Mouse (Mus musculus): Measurements from ENCODE around the gene Zc3h6. TPM values are rescaled to one million over a fixed set of nuclear protein-coding genes. Genes with fewer than 3 reads are reported as not detected.

The Zc3h6 gene
- polyA plus RNA-seq, 1 experiment, result 3.0 TPM

- TF ChIP-seq GATA1 (IDR thresholded peaks at IDR 0.05; ENCODE audit: low read length), result no peak
Measured at GRCm38 (mm10) chr2:129057920-129058361, 90.7 kb downstream of the Zc3h6 start.

DNA sequence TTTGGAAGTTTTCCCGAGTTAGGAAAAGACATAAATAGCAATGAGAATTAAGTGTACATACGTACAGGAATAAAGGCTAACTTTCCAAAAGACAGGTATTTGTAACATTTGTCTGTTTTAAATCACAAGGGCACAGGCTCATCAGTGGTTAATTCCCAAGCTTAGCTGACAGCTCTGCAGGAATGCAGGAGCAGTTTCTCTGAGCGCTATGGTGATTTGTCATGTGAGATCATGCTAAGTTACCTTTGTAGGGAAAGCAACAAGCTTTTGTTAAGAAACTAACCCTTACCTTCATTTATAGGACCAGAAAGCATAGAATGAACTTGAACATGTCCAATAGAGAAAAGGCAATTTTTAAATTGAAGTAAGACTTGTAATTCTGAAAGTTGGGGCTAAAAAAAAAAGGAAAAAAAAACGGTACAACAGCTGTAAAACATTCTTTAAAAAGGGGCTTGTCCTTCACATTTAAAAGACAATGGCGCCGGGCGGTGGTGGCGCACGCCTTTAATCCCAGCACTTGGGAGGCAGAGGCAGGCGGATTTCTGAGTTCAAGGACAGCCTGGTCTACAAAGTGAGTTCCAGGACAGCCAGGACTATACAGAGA lies 94.4 kb downstream of the Zc3h6 start:
- TF ChIP-seq GATA1 (IDR thresholded peaks at IDR 0.05; ENCODE audit: low read length), result no peak

DNA sequence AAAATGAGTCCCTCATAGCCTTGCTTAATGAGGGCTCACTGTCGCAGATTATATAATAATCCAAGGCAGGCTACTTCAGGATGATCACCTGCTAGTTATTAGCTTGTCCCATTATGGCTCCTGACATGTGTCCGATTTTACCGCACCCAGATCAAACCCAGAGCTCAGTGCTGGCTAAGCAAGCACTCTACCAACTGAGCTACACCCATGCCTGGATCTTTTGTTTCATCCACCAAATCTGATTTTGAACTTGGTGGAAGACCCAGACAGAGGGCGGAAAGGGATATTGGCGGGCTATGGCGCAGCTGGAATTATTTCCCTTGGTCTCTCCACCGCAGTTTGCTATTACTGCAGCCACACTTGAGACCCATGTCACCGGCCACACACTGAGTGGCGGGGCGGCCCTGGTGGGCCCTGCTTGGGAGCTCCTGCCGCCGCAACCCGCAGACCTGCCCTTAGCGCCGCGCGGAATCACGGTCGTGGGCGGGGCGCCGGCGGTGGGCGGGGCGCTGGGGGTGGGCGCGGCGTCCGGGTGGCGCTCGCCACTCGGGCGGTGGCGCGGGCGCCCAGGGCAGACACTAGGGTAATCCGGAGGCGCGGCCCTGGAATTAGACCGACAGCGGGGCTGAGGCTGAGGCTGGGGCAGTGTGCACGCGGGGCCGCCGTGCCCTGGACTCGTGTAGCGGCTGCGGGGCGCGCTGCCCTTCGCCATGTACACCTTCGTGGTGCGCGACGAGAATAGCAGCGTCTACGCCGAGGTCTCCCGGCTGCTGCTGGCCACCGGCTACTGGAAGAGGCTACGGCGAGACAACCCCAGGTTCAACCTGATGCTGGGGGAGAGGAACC lies 98.5 kb downstream of the Zc3h6 start, which contains the start of gene Ttl:
Ttl (plus strand) TSS at position 506 of the 846 bp plus-strand sequence.
- TF ChIP-seq GATA1 (IDR thresholded peaks at IDR 0.05; ENCODE audit: low read length), result no peak

GRCm38 (mm10) chr2:129066326-129066725 lies 99.1 kb downstream of the Zc3h6 start:
- no peak for TF ChIP-seq GATA1 (IDR thresholded peaks at IDR 0.05; ENCODE audit: low read length)

Other genes with a start within 250 kb of the Zc3h6 start
- gene Tmem87b, start 149.3 kb upstream of the Zc3h6 start, polyA plus RNA-seq (2012), result 1.2 and 1.4 TPM in 2 replicates
- gene Fbln7, start 104.4 kb upstream of the Zc3h6 start, polyA plus RNA-seq (2012), result not detected in 2 replicates
- 0.43 and 0.93 TPM in 2 replicates for gene Zc3h8, start 23.3 kb upstream of the Zc3h6 start, polyA plus RNA-seq (2012)
- gene Gm10762, start 323 bp downstream of the Zc3h6 start, polyA plus RNA-seq (2012), result 12.1 and 12.3 TPM in 2 replicates
- gene Vinac1, start 80.8 kb downstream of the Zc3h6 start, polyA plus RNA-seq (2012), result not detected in 2 replicates
- not detected in 2 replicates for gene Ttl, start 98.5 kb downstream of the Zc3h6 start, polyA plus RNA-seq (2012)
- gene Polr1b, start 133.6 kb downstream of the Zc3h6 start, polyA plus RNA-seq (2012), result 25.8 and 27.1 TPM in 2 replicates
- 2.6 and 44.6 TPM in 2 replicates for gene Chchd5, start 162.3 kb downstream of the Zc3h6 start, polyA plus RNA-seq (2012)
- 51.8 and 57.4 TPM in 2 replicates for gene Slc20a1, start 231.4 kb downstream of the Zc3h6 start, polyA plus RNA-seq (2012)

Measured in G1E-ER4 (cell line).